Mouse (Mus musculus) gastrocnemius, postnatal 36 days (tissue): ENCODE data around the gene Rps12-ps3. TPM values are rescaled to one million over a fixed set of nuclear protein-coding genes. Genes with fewer than 3 reads are reported as not detected.

Experiments used
- DNase-seq, 2 experiments: peaks; one replicate each; pipeline ENCODE4 v3.0.0; 2022
- intact Hi-C: fragments of 180-260 bp; cut with DNase I; formaldehyde crosslinking; loops from one replicate; pipeline ENCODE4 v1.15.1; 2025
- long read RNA-seq, 2 experiments: library from polyadenylated mRNA; stranded (forward); transcript quantifications; one replicate each; pipeline ENCODE4 v2.0.0; 2021
- total RNA-seq, 2 experiments: library from RNA; stranded (reverse); gene quantifications; 2 replicates each; pipeline ENCODE4 v1.2.3; 2021

The Rps12-ps3 gene
- total RNA-seq: 100 to 1,000 TPM; 252 to 259 TPM
- long read RNA-seq, experiment 1, transcript Rps12-ps3-201 (1 exons, 494 nt): major isoform, 16 of 16 reads
- long read RNA-seq, experiment 1, partial matches to known transcripts: 0 of 16 reads
- long read RNA-seq, experiment 1, other reads (novel, unspliced or antisense): 0 of 16 reads
- long read RNA-seq, experiment 2, transcript Rps12-ps3-201 (1 exons, 494 nt): major isoform, 17 of 17 reads
- long read RNA-seq, experiment 2, partial matches to known transcripts: 0 of 17 reads
- long read RNA-seq, experiment 2, other reads (novel, unspliced or antisense): 0 of 17 reads

- intact Hi-C loops: no loop called here
- DNase-seq: no peak
Measured at GRCm38 (mm10) chr19:59321990-59322389, at the start of gene Rps12-ps3. Gene Rps12-ps3, plus strand, starts transcription at chr19:59322290.

DNA sequence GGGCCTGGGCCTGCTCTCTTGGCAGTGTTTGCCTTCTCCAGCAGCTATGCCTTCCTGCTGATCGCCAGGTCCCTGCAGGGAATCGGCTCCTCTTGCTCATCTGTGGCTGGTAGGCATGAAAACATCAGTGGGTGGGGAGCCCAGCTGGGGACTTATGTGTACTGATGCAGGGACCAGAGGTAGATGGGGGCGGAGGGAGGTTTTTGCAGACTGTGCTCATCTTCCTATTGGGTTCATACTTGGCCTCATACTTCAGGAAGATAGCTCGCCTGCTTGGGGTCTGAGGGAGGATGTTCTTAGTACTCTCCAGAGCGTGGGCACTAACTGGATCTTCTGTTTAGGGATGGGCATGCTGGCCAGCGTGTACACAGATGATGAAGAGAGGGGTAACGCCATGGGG, 48.9 kb upstream of the Rps12-ps3 start:
- intact Hi-C loops: no loop called here
- no peak for DNase-seq

DNA sequence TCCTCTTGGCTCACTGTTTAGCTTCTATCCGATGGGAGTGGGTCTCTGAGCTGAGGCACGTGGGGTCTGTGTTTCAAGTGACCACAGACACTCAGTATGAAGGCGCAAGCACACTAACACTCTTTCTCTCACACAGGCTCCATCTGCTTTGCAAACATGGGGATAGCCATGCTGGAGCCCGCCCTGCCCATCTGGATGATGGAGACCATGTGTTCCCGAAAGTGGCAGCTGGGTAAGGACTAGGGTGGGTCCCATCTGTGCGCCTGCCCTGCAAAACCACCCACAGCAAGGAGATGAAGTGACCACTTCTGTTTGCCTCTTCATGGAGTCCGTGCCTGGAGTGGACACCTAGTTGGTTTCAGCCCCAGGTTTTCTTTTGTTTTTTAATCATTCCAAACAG, 45.7 kb upstream of the Rps12-ps3 start:
- DNase-seq: no peak
- intact Hi-C loops: no loop called here

- intact Hi-C loops: no loop called here
- DNase-seq: no peak
Measured at GRCm38 (mm10) chr19:59280841-59281240, 41.2 kb upstream of the Rps12-ps3 start.

- DNase-seq: no peak
- intact Hi-C loops: no loop called here
Measured at GRCm38 (mm10) chr19:59282001-59282400, 40.1 kb upstream of the Rps12-ps3 start.

GRCm38 (mm10) chr19:59289042-59289441, 33.0 kb upstream of the Rps12-ps3 start:
- intact Hi-C loops: no loop called here

GRCm38 (mm10) chr19:59289811-59290210, 32.3 kb upstream of the Rps12-ps3 start:
- intact Hi-C loops: no loop called here

More at GRCm38 (mm10) chr19:59289042-59289441, 33.0 kb upstream of the Rps12-ps3 start:
- DNase-seq: no peak

GRCm38 (mm10) chr19:59292183-59292839, 29.8 kb upstream of the Rps12-ps3 start:
- no peak for DNase-seq
- intact Hi-C loops: no loop called here

More at GRCm38 (mm10) chr19:59289811-59290210, 32.3 kb upstream of the Rps12-ps3 start:
- no peak for DNase-seq

DNA sequence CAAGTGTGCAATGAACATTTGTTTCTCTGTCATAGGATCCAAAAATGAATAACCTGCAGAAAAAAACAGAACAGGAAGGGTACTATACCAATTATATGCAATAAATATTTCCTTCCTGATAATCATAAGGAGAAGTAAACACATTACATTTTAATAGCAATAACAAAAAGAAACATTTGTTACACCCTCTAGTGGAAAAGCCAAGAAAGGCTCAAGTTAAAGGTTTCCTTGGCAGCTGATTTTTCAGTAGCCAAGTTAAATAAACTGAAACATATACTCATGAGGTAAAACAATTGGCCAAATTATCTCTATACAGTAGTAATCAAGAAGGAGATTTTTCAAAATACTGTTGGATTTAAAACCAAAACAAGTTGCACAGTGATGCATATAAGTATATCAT, 6.8 kb upstream of the Rps12-ps3 start:
- DNase-seq: no peak
- intact Hi-C loops: loop anchor here (5.0 kb wide), 1 partner anchor 73 kb away; no protein-coding TSS in a partner anchor

- intact Hi-C loops: loop anchor here (5.0 kb wide), 1 partner anchor 74 kb away; no protein-coding TSS in a partner anchor
Measured at GRCm38 (mm10) chr19:59316571-59316970, 5.5 kb upstream of the Rps12-ps3 start.

GRCm38 (mm10) chr19:59330816-59331225, 8.7 kb downstream of the Rps12-ps3 start:
- intact Hi-C loops: no loop called here

More at GRCm38 (mm10) chr19:59316571-59316970, 5.5 kb upstream of the Rps12-ps3 start:
- DNase-seq: no peak

DNA sequence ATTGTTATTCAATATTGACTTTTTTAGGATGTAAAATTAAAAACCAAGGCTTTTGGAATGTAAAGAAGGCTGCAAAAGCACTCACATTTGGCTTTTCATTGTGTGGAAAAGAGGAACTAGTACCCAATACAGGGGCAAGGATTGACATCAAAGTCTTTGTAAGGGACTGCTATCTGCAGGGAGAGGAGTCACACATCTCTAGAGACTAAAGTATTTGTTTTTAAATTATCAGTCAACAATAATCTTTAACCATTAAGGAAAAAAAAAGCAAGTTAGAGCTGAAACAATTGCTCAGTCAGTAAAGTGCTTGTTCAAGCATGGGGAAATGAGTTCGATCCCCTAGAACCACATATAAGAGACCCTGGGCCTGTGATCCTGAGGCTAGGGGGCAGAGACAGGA, 14.6 kb downstream of the Rps12-ps3 start:
- DNase-seq: no peak
- intact Hi-C loops: no loop called here

More at GRCm38 (mm10) chr19:59330816-59331225, 8.7 kb downstream of the Rps12-ps3 start:
- DNase-seq: no peak

- intact Hi-C loops: no loop called here
Measured at GRCm38 (mm10) chr19:59337872-59338681, 16.0 kb downstream of the Rps12-ps3 start.

DNA sequence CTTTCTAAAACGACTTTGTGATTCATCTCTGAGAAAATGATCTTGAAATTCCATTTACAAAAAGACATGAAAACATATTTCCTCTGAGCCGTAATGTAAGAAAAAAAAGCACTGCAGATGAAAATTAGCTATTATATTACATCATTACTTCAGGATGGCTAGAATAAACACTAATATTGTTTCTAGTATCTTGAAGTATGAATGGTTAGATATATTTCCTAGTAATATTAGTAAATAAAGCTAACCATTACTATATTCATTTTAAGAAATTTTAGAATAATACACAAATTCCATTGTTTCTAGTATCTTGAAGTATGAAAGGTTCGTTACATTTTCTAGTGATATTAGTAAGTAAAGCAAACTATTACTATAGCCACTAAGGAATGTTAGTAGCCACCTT, 17.8 kb downstream of the Rps12-ps3 start:
- intact Hi-C loops: no loop called here
- no peak for DNase-seq

More at GRCm38 (mm10) chr19:59337872-59338681, 16.0 kb downstream of the Rps12-ps3 start:
- DNase-seq: no peak

GRCm38 (mm10) chr19:59342964-59343363, 20.9 kb downstream of the Rps12-ps3 start:
- DNase-seq: no peak
- intact Hi-C loops: no loop called here

DNA sequence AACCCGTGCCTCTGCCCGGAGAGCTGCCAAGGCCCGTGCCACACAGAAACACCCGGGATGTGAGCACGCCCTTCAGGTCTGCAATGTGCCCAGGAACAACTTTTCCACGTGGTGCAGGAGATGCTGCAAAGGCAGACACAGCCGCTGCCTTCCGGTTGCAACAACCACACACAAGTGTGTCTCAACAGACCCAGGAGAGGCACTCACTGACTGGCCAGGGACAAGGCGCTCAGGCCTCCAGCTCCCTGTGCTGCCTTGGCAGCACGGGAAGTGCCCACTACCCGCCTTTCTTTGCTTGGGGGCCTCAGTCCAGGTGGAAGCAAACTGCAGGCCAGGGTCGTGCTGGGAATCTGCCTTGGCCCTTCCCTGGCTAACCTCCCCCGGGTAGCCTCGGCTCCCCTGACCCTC, 22.2 kb downstream of the Rps12-ps3 start:
- intact Hi-C loops: no loop called here
- peak in 1 of 2 experiments; percentile 15 for DNase-seq

GRCm38 (mm10) chr19:59345081-59345657, 23.1 kb downstream of the Rps12-ps3 start:
- intact Hi-C loops: no loop called here

DNA sequence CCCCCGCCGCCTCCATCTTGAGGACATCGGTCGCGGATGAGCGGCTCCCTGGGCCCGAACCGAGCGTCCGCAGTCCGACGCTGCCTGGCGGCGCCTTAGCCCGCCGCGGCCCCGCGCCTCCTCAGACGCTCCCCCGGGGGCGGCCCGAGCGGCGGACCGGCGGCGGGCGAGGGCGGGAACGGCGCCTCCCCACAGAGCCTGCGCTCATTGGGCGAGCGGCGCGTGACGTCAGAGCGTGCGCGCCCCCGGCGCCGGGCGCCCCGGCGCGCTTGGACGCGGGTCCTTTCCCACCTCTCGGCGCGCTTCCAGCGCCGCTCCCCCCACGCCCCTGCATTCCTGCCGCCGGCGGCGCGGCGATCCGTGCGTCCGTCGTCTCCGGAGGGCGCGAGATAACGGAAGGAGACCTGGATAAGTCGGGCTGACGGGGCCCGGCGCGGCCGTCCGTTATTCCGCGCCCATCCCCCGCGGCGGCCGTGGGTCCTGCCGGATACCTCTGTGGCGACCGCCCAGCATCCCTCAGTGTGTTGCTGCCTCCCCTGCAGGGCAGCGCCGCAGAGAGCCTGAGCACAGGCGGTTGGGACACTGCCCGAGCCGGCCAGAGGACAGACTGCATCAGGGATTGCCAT, 23.7 kb downstream of the Rps12-ps3 start, which contains the start of gene Pdzd8:
Pdzd8 (minus strand) TSS at position 123 of the 626 bp plus-strand sequence.
- DNase-seq: peak; percentile 83 to 85
- intact Hi-C loops: no loop called here

More at GRCm38 (mm10) chr19:59345081-59345657, 23.1 kb downstream of the Rps12-ps3 start:
- peak in 1 of 2 experiments; percentile 27 for DNase-seq

DNA sequence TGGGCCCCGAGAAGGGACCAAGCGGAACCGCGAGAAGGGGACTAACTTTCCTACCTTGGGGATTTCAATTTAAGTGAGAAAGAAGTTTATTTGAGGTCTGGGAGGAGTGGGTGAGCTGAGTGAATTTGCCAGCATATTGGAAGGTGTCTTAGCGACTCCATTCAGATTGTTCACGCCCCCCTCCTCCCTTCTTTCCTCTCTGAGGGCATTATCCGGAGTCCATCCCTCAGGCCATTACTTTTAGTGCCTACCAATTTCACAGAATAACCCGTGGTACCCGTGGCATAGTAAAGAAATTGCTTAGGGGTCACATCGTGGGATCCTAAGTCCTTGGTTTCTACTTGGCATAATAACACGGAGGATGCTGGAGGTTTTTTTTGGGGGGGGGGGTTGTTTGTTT, 24.2 kb downstream of the Rps12-ps3 start:
- intact Hi-C loops: no loop called here
- DNase-seq: no peak
